Mouse (Mus musculus) neural tube, embryonic 15.5 days (tissue): ENCODE measurements around the gene Nr4a3. TPM values are rescaled to one million over a fixed set of nuclear protein-coding genes. Genes with fewer than 3 reads are reported as not detected.
A peak's percentile ranks its signal among the peaks of the same experiment; 100 is the strongest.

Source experiments
- ATAC-seq: fragments of 200-750 bp; cut with Nextera tagmentation; 2 replicates; pipeline ENCODE4 v1.8.0; 2017; ENCODE audit warnings: mild to moderate bottlenecking, moderate TSS enrichment, moderate library complexity; ENCODE audit not compliant: low FRiP score
- H3K27ac ChIP-seq: fragments of 300-500 bp; sonication (generic); replicated peaks from 2 replicates; pipeline ENCODE4 v1.5.1; 2015; ENCODE audit warnings: mild to moderate bottlenecking, inconsistent platforms
- H3K27me3 ChIP-seq: fragments of 300-500 bp; sonication (generic); replicated peaks from 2 replicates; pipeline ENCODE4 v1.6.1; 2015; ENCODE audit warnings: inconsistent platforms
- H3K36me3 ChIP-seq: fragments of 300-500 bp; sonication (generic); 2 replicates; pipeline ENCODE4 v1.6.1; 2015; ENCODE audit warnings: inconsistent platforms
- H3K4me1 ChIP-seq: fragments of 300-500 bp; sonication (generic); 2 replicates; pipeline ENCODE4 v1.6.1; 2015; ENCODE audit warnings: inconsistent platforms
- H3K4me2 ChIP-seq: fragments of 300-500 bp; sonication (generic); 2 replicates; pipeline ENCODE4 v1.6.1; 2015; ENCODE audit warnings: inconsistent platforms, mild to moderate bottlenecking, moderate library complexity
- H3K4me3 ChIP-seq: fragments of 300-500 bp; sonication (generic); replicated peaks from 2 replicates; pipeline ENCODE4 v1.5.1; 2015; ENCODE audit warnings: mild to moderate bottlenecking, inconsistent platforms
- H3K9ac ChIP-seq: fragments of 300-500 bp; sonication (generic); replicated peaks from 2 replicates; pipeline ENCODE4 v1.6.1; 2015; ENCODE audit warnings: mild to moderate bottlenecking, inconsistent platforms
- H3K9me3 ChIP-seq: fragments of 300-500 bp; sonication (generic); replicated peaks from 2 replicates; pipeline ENCODE4 v1.6.1; 2016; ENCODE audit warnings: inconsistent platforms
- WGBS: fragments of 180-500 bp; shearing (Covaris S2); methylation state at CpG from one replicate; pipeline ENCODE4 v1.1.7; 2015; ENCODE audit warnings: mixed read lengths; 5-methylcytosine and 5-hydroxymethylcytosine counted together
- polyA plus RNA-seq: library from polyadenylated mRNA; unstranded; fragments of >200 nt; fragmentation: Nextera tagmentation; extraction: Ambion mirVana; gene quantifications from 2 replicates; pipeline ENCODE4 v1.2.1, GENCODE M21; 2015

The Nr4a3 gene
- polyA plus RNA-seq, 1 experiment from 2014 or later = 1.8 TPM

- WGBS = 23% methylated on average over 19 of the region's 19 CpGs
- Histone ChIP-seq H3K9ac (0 out of 2 replicates have a peak overlapping the region, but pooled peaks have one; percentile 20), H3K36me3 (no peaks in the 10 kb centered on the region), H3K27ac (no peak overlapping the region), H3K9me3 (no peaks in the 10 kb centered on the region), H3K27me3 (peaks cover 66% of the 10 kb centered on the region), H3K4me1 (peaks cover 41% of the 10 kb centered on the region), H3K4me2 (peak overlapping the region; percentile 63), H3K4me3 (peak overlapping the region; percentile 34)
- ATAC-seq = no peak
These were observed 6.2 kb downstream of the Nr4a3 start for GRCm38 (mm10) chr4:48051086-48051673.

GRCm38 (mm10) chr4:48051674-48052121 is 6.7 kb downstream of the Nr4a3 start:
- Histone ChIP-seq H3K36me3 (no peaks in the 10 kb centered on the region), H3K27ac (no peak overlapping the region), H3K27me3 (peaks cover 66% of the 10 kb centered on the region), H3K4me1 (peaks cover 36% of the 10 kb centered on the region), H3K4me3 (peak overlapping the region; percentile 34), H3K4me2 (peak overlapping the region; percentile 63), H3K9me3 (no peaks in the 10 kb centered on the region), H3K9ac (peak overlapping the region; percentile 20; the same call in 1 of the 2 replicates)
- ATAC-seq = no peak
- WGBS = 4% methylated on average over 37 of the region's 37 CpGs

GRCm38 (mm10) chr4:48061716-48062115 is 16.8 kb downstream of the Nr4a3 start:
- no peak overlapping the region for H3K4me3 ChIP-seq
- 80% methylated on average over 8 of the region's 8 CpGs for WGBS
- no peaks in the 10 kb centered on the region for H3K4me1 ChIP-seq
- H3K27ac ChIP-seq = no peak overlapping the region
- H3K9me3 ChIP-seq = no peaks in the 10 kb centered on the region
- H3K9ac ChIP-seq = no peak overlapping the region
- ATAC-seq = no peak
- H3K36me3 ChIP-seq = no peaks in the 10 kb centered on the region
- no peak overlapping the region for H3K4me2 ChIP-seq
- peaks cover 3% of the 10 kb centered on the region; the same call in 1 of the 2 replicates for H3K27me3 ChIP-seq

- no peaks in the 10 kb centered on the region; the same call in 1 of the 2 replicates for H3K27me3 ChIP-seq
- H3K4me1 ChIP-seq = no peaks in the 10 kb centered on the region
- WGBS = 70% methylated on average over 4 of the region's 4 CpGs
- H3K27ac ChIP-seq = no peak overlapping the region
- no peak overlapping the region for H3K4me2 ChIP-seq
- H3K36me3 ChIP-seq = no peaks in the 10 kb centered on the region
- no peak for ATAC-seq
- H3K9ac ChIP-seq = no peak overlapping the region
- H3K4me3 ChIP-seq = no peak overlapping the region
- no peaks in the 10 kb centered on the region for H3K9me3 ChIP-seq
These were observed 19.4 kb downstream of the Nr4a3 start for GRCm38 (mm10) chr4:48064311-48064710.

GRCm38 (mm10) chr4:48066676-48067075 is 21.7 kb downstream of the Nr4a3 start:
- H3K27me3 ChIP-seq = no peaks in the 10 kb centered on the region; the same call in 1 of the 2 replicates
- no peak overlapping the region for H3K4me3 ChIP-seq
- WGBS = 94% methylated on average over 2 of the region's 2 CpGs
- no peaks in the 10 kb centered on the region for H3K4me1 ChIP-seq
- no peak overlapping the region for H3K9ac ChIP-seq
- no peak overlapping the region for H3K27ac ChIP-seq
- H3K36me3 ChIP-seq = no peaks in the 10 kb centered on the region
- H3K4me2 ChIP-seq = no peak overlapping the region
- no peaks in the 10 kb centered on the region for H3K9me3 ChIP-seq
- no peak for ATAC-seq

GRCm38 (mm10) chr4:48069111-48069510 is 24.2 kb downstream of the Nr4a3 start:
- no peaks in the 10 kb centered on the region for H3K9me3 ChIP-seq
- no peaks in the 10 kb centered on the region; the same call in 1 of the 2 replicates for H3K27me3 ChIP-seq
- 88% methylated on average over 7 of the region's 7 CpGs for WGBS
- no peak overlapping the region for H3K4me2 ChIP-seq
- ATAC-seq = no peak
- no peaks in the 10 kb centered on the region for H3K36me3 ChIP-seq
- no peak overlapping the region for H3K27ac ChIP-seq
- no peaks in the 10 kb centered on the region for H3K4me1 ChIP-seq
- H3K4me3 ChIP-seq = no peak overlapping the region
- H3K9ac ChIP-seq = no peak overlapping the region

GRCm38 (mm10) chr4:48072006-48072405 is 27.1 kb downstream of the Nr4a3 start:
- no peak overlapping the region for H3K27ac ChIP-seq
- no peak overlapping the region for H3K4me3 ChIP-seq
- 92% methylated on average over 3 of the region's 3 CpGs for WGBS
- H3K36me3 ChIP-seq = no peaks in the 10 kb centered on the region
- no peak overlapping the region for H3K4me2 ChIP-seq
- no peak overlapping the region for H3K9ac ChIP-seq
- no peaks in the 10 kb centered on the region for H3K9me3 ChIP-seq
- ATAC-seq = no peak
- H3K27me3 ChIP-seq = no peaks in the 10 kb centered on the region
- H3K4me1 ChIP-seq = no peaks in the 10 kb centered on the region

- no peaks in the 10 kb centered on the region for H3K36me3 ChIP-seq
- no peak overlapping the region for H3K27ac ChIP-seq
- no peak overlapping the region for H3K4me2 ChIP-seq
- no peaks in the 10 kb centered on the region for H3K4me1 ChIP-seq
- H3K27me3 ChIP-seq = no peaks in the 10 kb centered on the region
- no peak overlapping the region for H3K9ac ChIP-seq
- 90% methylated on average over 6 of the region's 6 CpGs for WGBS
- no peaks in the 10 kb centered on the region for H3K9me3 ChIP-seq
- ATAC-seq = no peak
- H3K4me3 ChIP-seq = no peak overlapping the region
These were observed 28.4 kb downstream of the Nr4a3 start for GRCm38 (mm10) chr4:48073325-48073724.

- no peaks in the 10 kb centered on the region for H3K36me3 ChIP-seq
- no peak overlapping the region for H3K9ac ChIP-seq
- H3K4me2 ChIP-seq = no peak overlapping the region
- H3K27me3 ChIP-seq = no peaks in the 10 kb centered on the region
- no peaks in the 10 kb centered on the region for H3K9me3 ChIP-seq
- no peak overlapping the region for H3K27ac ChIP-seq
- H3K4me1 ChIP-seq = peaks cover 1% of the 10 kb centered on the region; the same call in 1 of the 2 replicates
- ATAC-seq = no peak
- 91% methylated on average over 5 of the region's 5 CpGs for WGBS
- no peak overlapping the region for H3K4me3 ChIP-seq
These were observed 29.7 kb downstream of the Nr4a3 start for GRCm38 (mm10) chr4:48074451-48075240.

GRCm38 (mm10) chr4:48076693-48077471 is 31.9 kb downstream of the Nr4a3 start:
- H3K27ac ChIP-seq = no peak overlapping the region
- H3K4me2 ChIP-seq = no peak overlapping the region
- no peak for ATAC-seq
- H3K27me3 ChIP-seq = no peaks in the 10 kb centered on the region
- H3K9ac ChIP-seq = no peak overlapping the region
- no peak overlapping the region for H3K4me3 ChIP-seq
- WGBS = 70% methylated on average over 13 of the region's 13 CpGs
- H3K9me3 ChIP-seq = no peaks in the 10 kb centered on the region
- no peaks in the 10 kb centered on the region for H3K36me3 ChIP-seq
- H3K4me1 ChIP-seq = peaks cover 5% of the 10 kb centered on the region; the same call in 1 of the 2 replicates

GRCm38 (mm10) chr4:48078213-48078612 is 33.3 kb downstream of the Nr4a3 start:
- H3K4me2 ChIP-seq = no peak overlapping the region
- no peaks in the 10 kb centered on the region for H3K9me3 ChIP-seq
- H3K27me3 ChIP-seq = no peaks in the 10 kb centered on the region
- H3K9ac ChIP-seq = no peak overlapping the region
- H3K4me3 ChIP-seq = no peak overlapping the region
- no peak overlapping the region for H3K27ac ChIP-seq
- peaks cover 5% of the 10 kb centered on the region; the same call in 1 of the 2 replicates for H3K4me1 ChIP-seq
- no peaks in the 10 kb centered on the region for H3K36me3 ChIP-seq
- no peak for ATAC-seq
- 20% methylated on average over 4 of the region's 4 CpGs for whole genome bisulfite sequencing
